Mouse (Mus musculus) neural tube, embryonic 11.5 days (tissue): ENCODE data around the gene Olfr603. TPM values are rescaled to one million over a fixed set of nuclear protein-coding genes. Genes with fewer than 3 reads are reported as not detected.
"Not testable (repeated sequence)": the region's sequence is repeated elsewhere in the genome, so short reads cannot be mapped to it uniquely, and the experiment has no call there.

Source experiments
- ATAC-seq: fragments of 200-750 bp; cut with Nextera tagmentation; 2 replicates; pipeline ENCODE4 v1.8.0; 2017; ENCODE audit warnings: moderate number of reproducible peaks, mild to moderate bottlenecking, moderate TSS enrichment, moderate library complexity; ENCODE audit not compliant: insufficient read depth, low FRiP score, low TSS enrichment
- DNase-seq: peaks from one replicate; pipeline ENCODE4 v3.0.0-alpha.2; 2015; ENCODE audit warnings: low spot score
- H3K27ac ChIP-seq: fragments of 300-500 bp; sonication (generic); 2 replicates; pipeline ENCODE4 v1.5.1; 2014; ENCODE audit warnings: low read depth, mild to moderate bottlenecking, low read length
- H3K27me3 ChIP-seq: fragments of 300-500 bp; sonication (generic); 2 replicates; pipeline ENCODE4 v1.6.1; 2014; ENCODE audit warnings: mild to moderate bottlenecking, low read length, mixed read lengths; ENCODE audit not compliant: control insufficient read depth, insufficient read depth
- H3K36me3 ChIP-seq: fragments of 300-500 bp; sonication (generic); 2 replicates; pipeline ENCODE4 v1.6.1; 2014; ENCODE audit warnings: mild to moderate bottlenecking, low read length, moderate library complexity, mixed read lengths; ENCODE audit not compliant: control insufficient read depth, insufficient read depth
- H3K4me1 ChIP-seq: fragments of 300-500 bp; sonication (generic); 2 replicates; pipeline ENCODE4 v1.6.1; 2014; ENCODE audit warnings: low read length, mixed read lengths; ENCODE audit not compliant: control insufficient read depth, insufficient read depth
- H3K4me2 ChIP-seq: fragments of 300-500 bp; sonication (generic); 2 replicates; pipeline ENCODE4 v1.6.1; 2014; ENCODE audit warnings: low read depth, mild to moderate bottlenecking, moderate library complexity
- H3K4me3 ChIP-seq: fragments of 300-500 bp; sonication (generic); 2 replicates; pipeline ENCODE4 v1.5.1; 2014; ENCODE audit warnings: low read depth, low read length
- H3K9ac ChIP-seq: fragments of 300-500 bp; sonication (generic); 2 replicates; pipeline ENCODE4 v1.6.1; 2014; ENCODE audit warnings: mild to moderate bottlenecking, low read length
- H3K9me3 ChIP-seq: fragments of 300-500 bp; sonication (generic); 2 replicates; pipeline ENCODE4 v1.6.1; 2016; ENCODE audit warnings: low read length; ENCODE audit not compliant: control insufficient read depth
- WGBS: fragments of 180-500 bp; shearing (Covaris S2); extraction: QIAGEN DNeasy Blood & Tissue Kit; methylation state at CpG from one replicate; pipeline ENCODE4 v1.1.7; 2014; 5-methylcytosine and 5-hydroxymethylcytosine counted together
- polyA plus RNA-seq: library from polyadenylated mRNA; unstranded; fragments of >200 nt; fragmentation: Nextera tagmentation; extraction: Ambion mirVana; gene quantifications from 2 replicates; pipeline ENCODE4 v1.2.1, GENCODE M21; 2014

The Olfr603 gene
- not detected in 2 replicates for polyA plus RNA-seq

DNA sequence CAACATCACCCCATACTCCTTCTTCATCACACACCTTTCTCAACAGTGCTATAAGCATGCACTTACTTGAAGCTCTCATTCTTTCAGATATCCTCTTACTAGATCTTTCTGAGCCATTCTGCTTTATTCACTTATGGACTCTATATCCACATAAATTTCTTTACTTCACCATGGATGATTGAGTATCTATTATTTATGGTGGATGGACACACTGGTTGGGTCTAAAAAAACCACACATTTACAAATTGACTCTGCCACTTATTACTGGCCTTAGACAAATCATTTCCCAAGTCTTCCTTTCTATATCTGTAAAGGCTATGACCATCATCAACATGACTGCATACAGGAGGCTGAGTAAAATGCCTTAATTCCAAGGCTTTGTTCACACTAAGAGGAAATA lies at the start of gene Olfr603:
Gene Olfr603, minus strand, starts transcription at position 101 of the 400 bp plus-strand sequence.
- Histone ChIP-seq H3K9me3 (no peaks in the 10 kb centered on the region), H3K27me3 (no peaks in the 10 kb centered on the region), H3K4me3 (no peak within 1 kb of the TSS), H3K4me1 (no peaks in the 10 kb centered on the region), H3K9ac (no peak within 1 kb of the TSS), H3K27ac (no peak within 1 kb of the TSS), H3K4me2 (no peak within 1 kb of the TSS), H3K36me3 (no peaks in the 10 kb centered on the region)
- ATAC-seq (no peak), DNase-seq (no peak)

DNA sequence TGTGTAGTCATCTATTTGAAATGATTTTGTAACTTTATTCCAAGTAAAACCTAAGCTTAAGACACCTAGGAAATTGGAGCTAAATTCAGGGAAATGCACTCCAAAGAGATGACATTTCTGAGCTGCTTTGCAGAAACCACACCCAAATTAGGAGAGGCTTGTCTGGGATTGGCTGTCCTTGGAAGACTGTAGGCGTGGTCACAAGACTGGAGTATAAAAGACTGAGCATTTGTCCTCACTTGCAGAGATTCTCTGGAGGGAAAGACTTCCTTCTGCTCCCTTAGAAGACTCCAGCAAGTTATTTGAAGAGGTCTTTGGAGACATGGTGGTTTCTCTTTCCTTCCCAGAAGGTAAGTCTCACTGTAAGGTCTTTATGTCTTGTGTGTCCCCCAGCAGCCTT lies 28.8 kb upstream of the Olfr603 start, which contains the start of gene Usp17lc:
Gene Usp17lc, plus strand, starts transcription at position 301 of the 400 bp plus-strand sequence.
- 50% methylated on average over 1 of the region's 1 CpGs for WGBS
- H3K36me3 ChIP-seq, H3K4me2 ChIP-seq, H3K9me3 ChIP-seq, DNase-seq, H3K27me3 ChIP-seq, H3K4me1 ChIP-seq, H3K4me3 ChIP-seq, H3K9ac ChIP-seq, H3K27ac ChIP-seq, ATAC-seq: not testable (repeated sequence)

DNA sequence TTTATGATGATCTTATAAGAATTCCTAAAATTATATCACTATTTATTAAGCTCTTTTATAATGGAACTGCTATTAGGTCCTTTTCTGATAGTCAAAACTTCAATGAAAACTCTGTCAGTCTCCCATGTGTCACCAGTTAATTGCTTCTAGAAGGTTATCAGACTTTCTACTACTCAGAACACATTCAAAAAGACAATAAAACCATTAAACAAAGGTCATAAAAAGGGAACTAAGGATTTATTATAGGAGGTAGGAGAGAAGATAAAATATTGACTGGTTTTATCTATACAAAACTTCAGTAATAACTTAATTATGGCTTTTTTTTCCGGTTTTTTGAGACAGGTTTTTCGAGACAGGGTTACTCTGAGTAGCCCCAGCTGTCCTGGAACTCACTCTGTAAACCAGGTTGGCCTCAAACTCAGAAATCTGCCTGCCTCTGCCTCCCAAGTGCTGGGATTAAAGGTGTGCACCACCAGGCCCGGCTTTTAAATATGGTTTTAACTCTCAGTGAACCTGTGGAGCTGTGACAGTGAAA lies 20.6 kb upstream of the Olfr603 start:
- H3K4me3 ChIP-seq, H3K4me2 ChIP-seq, ATAC-seq, H3K36me3 ChIP-seq, H3K4me1 ChIP-seq, H3K9me3 ChIP-seq, DNase-seq, H3K27me3 ChIP-seq, H3K9ac ChIP-seq, H3K27ac ChIP-seq: not testable (repeated sequence)
- 79% methylated on average over 3 of the region's 3 CpGs for WGBS

DNA sequence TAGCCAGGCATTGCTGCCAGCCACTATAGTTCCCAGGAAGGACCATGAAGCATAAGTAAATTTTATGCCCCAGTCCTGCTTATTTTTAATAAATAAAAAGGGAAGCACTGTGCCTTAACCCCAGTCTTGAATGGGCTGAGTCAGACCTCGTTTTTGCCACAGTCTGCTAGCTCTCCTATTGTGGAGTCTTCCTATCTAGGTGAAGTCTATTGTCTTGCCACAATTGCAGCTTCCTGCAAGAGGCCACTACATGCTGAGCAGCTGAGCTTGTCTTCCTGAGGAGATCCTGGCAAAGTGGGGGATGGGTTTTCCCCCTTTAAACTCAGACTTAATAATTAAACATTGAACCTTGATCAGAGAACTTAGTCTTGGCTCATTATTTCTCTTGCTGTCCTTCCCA lies 13.0 kb upstream of the Olfr603 start:
- no peaks in the 10 kb centered on the region for H3K36me3 ChIP-seq
- H3K9ac ChIP-seq: no peak overlapping the region
- H3K27ac ChIP-seq: no peak overlapping the region
- no peak overlapping the region for H3K4me3 ChIP-seq
- ATAC-seq (no peak), DNase-seq (no peak)
- no peaks in the 10 kb centered on the region for H3K4me1 ChIP-seq
- H3K9me3 ChIP-seq: no peaks in the 10 kb centered on the region
- no peaks in the 10 kb centered on the region for H3K27me3 ChIP-seq
- 15% methylated on average over 1 of the region's 1 CpGs for WGBS
- H3K4me2 ChIP-seq: no peak overlapping the region

DNA sequence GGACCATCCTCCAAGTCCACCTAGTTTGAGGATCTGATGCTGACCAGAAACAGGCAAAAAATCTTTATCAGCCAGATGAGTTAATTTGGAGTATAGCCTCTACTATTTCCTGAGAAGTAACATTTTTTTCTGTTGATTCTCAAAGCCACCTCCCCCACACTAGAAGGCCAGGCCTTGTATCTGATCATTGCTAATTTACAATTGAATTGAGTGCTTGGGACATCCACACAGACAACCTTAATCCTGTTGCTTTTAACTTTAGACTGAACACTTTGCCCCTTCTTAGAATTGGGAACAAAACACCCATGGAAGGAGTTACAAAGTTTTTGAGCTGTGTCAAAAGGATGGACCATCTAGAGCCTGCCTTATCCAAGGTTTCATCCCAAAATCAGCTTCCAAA lies 11.8 kb upstream of the Olfr603 start:
- ATAC-seq: no peak
- no peaks in the 10 kb centered on the region for H3K4me1 ChIP-seq

DNA sequence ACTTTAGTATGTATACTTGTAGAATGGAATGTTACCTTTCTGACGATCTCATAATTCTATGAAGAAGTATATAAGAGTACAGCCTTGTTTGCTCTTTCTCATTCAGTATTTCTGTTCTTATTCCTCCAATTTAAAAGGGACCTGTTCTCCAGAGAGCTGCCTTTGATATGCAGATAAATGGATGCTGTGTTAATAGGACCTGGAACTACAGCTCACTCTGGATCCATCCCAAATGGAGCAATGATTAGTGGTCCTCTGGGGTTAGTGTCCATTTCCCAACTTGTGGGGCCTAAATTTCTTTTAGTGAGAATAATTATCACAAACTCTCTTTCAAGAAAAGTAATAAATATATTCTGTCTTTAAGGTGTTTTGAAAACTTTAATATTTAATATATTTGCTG lies 23.4 kb downstream of the Olfr603 start, which contains the start of gene Olfr601:
Gene Olfr601, minus strand, starts transcription at position 101 of the 400 bp plus-strand sequence.
- Histone ChIP-seq H3K9ac (no peak within 1 kb of the TSS), H3K36me3 (no peaks in the 10 kb centered on the region), H3K4me3 (no peak within 1 kb of the TSS), H3K27ac (no peak within 1 kb of the TSS), H3K9me3 (no peaks in the 10 kb centered on the region), H3K4me2 (no peak within 1 kb of the TSS), H3K4me1 (no peaks in the 10 kb centered on the region), H3K27me3 (no peaks in the 10 kb centered on the region)
- ATAC-seq: no peak
- no peak for DNase-seq
- 92% methylated on average over 1 of the region's 1 CpGs for WGBS

More for the DNA sequence above, 11.8 kb upstream of the Olfr603 start:
- Histone ChIP-seq H3K36me3 (no peaks in the 10 kb centered on the region), H3K4me3 (no peak overlapping the region), H3K27ac (no peak overlapping the region), H3K9ac (no peak overlapping the region), H3K9me3 (no peaks in the 10 kb centered on the region), H3K4me2 (no peak overlapping the region), H3K27me3 (no peaks in the 10 kb centered on the region)
- DNase-seq: no peak

DNA sequence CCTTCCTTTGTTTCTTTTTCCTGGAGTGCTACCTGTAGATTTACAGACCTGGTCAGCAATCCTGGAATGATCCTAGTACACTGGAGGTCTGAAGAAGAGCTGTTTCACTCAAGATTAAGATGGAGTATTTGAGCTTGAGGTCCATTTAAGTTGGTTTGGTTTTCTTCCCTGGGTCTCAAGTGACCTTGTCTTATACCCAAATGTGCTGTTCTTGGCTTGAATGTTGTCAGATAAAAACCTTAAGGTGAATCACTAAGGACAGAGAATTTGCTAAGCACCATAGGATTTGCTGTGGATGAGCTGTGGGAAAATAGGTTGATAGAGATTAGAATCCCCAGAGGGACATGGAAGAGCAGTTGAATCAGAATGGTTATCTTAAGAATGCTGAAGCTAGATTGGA lies 36.4 kb downstream of the Olfr603 start, which contains the start of gene Olfr600:
Gene Olfr600, minus strand, starts transcription at position 101 of the 400 bp plus-strand sequence.
- Histone ChIP-seq H3K9ac (no peak within 1 kb of the TSS), H3K4me1 (no peaks in the 10 kb centered on the region), H3K9me3 (no peaks in the 10 kb centered on the region), H3K27ac (no peak within 1 kb of the TSS), H3K36me3 (no peaks in the 10 kb centered on the region), H3K4me2 (no peak within 1 kb of the TSS), H3K4me3 (no peak within 1 kb of the TSS), H3K27me3 (no peaks in the 10 kb centered on the region)
- DNase-seq: no peak
- no peak for ATAC-seq

DNA sequence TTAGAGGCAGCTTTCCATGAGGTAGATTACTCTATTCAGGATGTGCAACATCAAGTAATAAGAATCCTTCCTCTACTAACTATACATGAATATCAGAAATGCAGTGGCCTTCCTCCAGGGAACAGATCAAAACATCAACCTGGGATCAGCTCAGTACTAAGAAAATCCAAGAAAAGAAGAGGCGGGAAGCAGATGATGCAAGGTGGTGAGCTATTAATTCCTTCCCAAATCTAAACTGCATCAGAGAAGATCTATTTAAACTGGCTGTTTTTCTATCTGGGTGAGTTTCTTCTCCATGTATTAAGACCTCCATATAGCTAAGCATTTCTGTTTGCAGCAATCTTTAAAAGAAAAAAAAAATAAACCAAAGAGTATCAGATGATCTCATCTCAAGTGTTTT lies 50.4 kb downstream of the Olfr603 start, which contains the start of gene Olfr599:
Gene Olfr599, plus strand, starts transcription at position 301 of the 400 bp plus-strand sequence.
- H3K4me1 ChIP-seq: no peaks in the 10 kb centered on the region

More for the DNA sequence above, 50.4 kb downstream of the Olfr603 start, which contains the start of gene Olfr599:
- DNase-seq (no peak), ATAC-seq (no peak)
- Histone ChIP-seq H3K27me3 (no peaks in the 10 kb centered on the region), H3K4me2 (no peak within 1 kb of the TSS), H3K4me3 (no peak within 1 kb of the TSS), H3K9me3 (no peaks in the 10 kb centered on the region), H3K36me3 (no peaks in the 10 kb centered on the region), H3K9ac (no peak within 1 kb of the TSS), H3K27ac (no peak within 1 kb of the TSS)
- 80% methylated on average over 1 of the region's 1 CpGs for WGBS
